Mouse (Mus musculus) brain, adult 2 months (tissue): ENCODE measurements around the gene Rhox2b.
"Not testable (repeated sequence)": the region's sequence is repeated elsewhere in the genome, so short reads cannot be mapped to it uniquely, and the experiment has no call there.

ENCODE experiments used
- DNase-seq: peaks from one replicate; pipeline ENCODE4 v3.0.0; 2011; ENCODE audit warnings: low read depth, low spot score

Gene Rhox2b

GRCm38 (mm10) chrX:37411767-37412166, at the start of gene Rhox2b:
TSS of gene Rhox2b (plus strand) at chrX:37412067.
- DNase-seq = not testable (repeated sequence)

GRCm38 (mm10) chrX:37379728-37380127, 32.1 kb upstream of the Rhox2b start, which contains the start of gene Rhox3a2:
TSS of gene Rhox3a2 (plus strand) at chrX:37380028.
- not testable (repeated sequence) for DNase-seq

- DNase-seq = not testable (repeated sequence)
These were observed 21.3 kb upstream of the Rhox2b start, which contains the start of gene Rhox4a2 for GRCm38 (mm10) chrX:37390548-37390947. TSS of gene Rhox4a2 (plus strand) at chrX:37390848.

GRCm38 (mm10) chrX:37432194-37432593, 20.3 kb downstream of the Rhox2b start, which contains the start of gene Rhox4b:
TSS of gene Rhox4b (plus strand) at chrX:37432494.
- not testable (repeated sequence) for DNase-seq

- DNase-seq = not testable (repeated sequence)
These were observed 41.5 kb downstream of the Rhox2b start, which contains the start of gene Rhox2c for GRCm38 (mm10) chrX:37453380-37453779. TSS of gene Rhox2c (plus strand) at chrX:37453680.

GRCm38 (mm10) chrX:37458285-37458684, 46.4 kb downstream of the Rhox2b start, which contains the start of gene Rhox3c:
TSS of gene Rhox3c (plus strand) at chrX:37458585.
- not testable (repeated sequence) for DNase-seq
